Mouse (Mus musculus) forebrain, embryonic 14.5 days (tissue): ENCODE results near the gene Hopx. TPM values are rescaled to one million over a fixed set of nuclear protein-coding genes. Genes with fewer than 3 reads are reported as not detected.

Experiments
- ATAC-seq: fragments of 200-750 bp; cut with Nextera tagmentation; 2 replicates; pipeline ENCODE4 v1.8.0; 2017; ENCODE audit warnings: mild to moderate bottlenecking, moderate library complexity
- DNase-seq: peaks from one replicate; pipeline ENCODE4 v3.0.0-alpha.2; 2015; ENCODE audit warnings: low spot score
- H3K27ac ChIP-seq: fragments of 300-500 bp; sonication (generic); 2 replicates; pipeline ENCODE4 v1.5.1; 2014; ENCODE audit warnings: low read depth, mild to moderate bottlenecking, control low read depth, low read length, moderate library complexity
- H3K27me3 ChIP-seq: fragments of 300-500 bp; sonication (generic); replicated peaks from 2 replicates; pipeline ENCODE4 v1.6.1; 2014; ENCODE audit warnings: low read length, control low read depth, mixed read lengths; ENCODE audit not compliant: control insufficient read depth, insufficient read depth
- H3K36me3 ChIP-seq: fragments of 300-500 bp; sonication (generic); 2 replicates; pipeline ENCODE4 v1.6.1; 2014; ENCODE audit warnings: low read length, control low read depth; ENCODE audit not compliant: control insufficient read depth, insufficient read depth
- H3K4me1 ChIP-seq: fragments of 300-500 bp; sonication (generic); 2 replicates; pipeline ENCODE4 v1.6.1; 2014; ENCODE audit warnings: antibody characterized with exemption, low read length, control low read depth; ENCODE audit not compliant: control insufficient read depth, insufficient read depth
- H3K4me2 ChIP-seq: fragments of 300-500 bp; sonication (generic); 2 replicates; pipeline ENCODE4 v1.6.1; 2014; ENCODE audit warnings: mild to moderate bottlenecking, control low read depth, low read length
- H3K4me3 ChIP-seq: fragments of 300-500 bp; sonication (generic); 2 replicates; pipeline ENCODE4 v1.5.1; 2014; ENCODE audit warnings: low read depth, low read length, control low read depth
- H3K9ac ChIP-seq: fragments of 300-500 bp; sonication (generic); 2 replicates; pipeline ENCODE4 v1.6.1; 2014; ENCODE audit warnings: mild to moderate bottlenecking, low read length, control low read depth, moderate library complexity
- H3K9me3 ChIP-seq: fragments of 300-500 bp; sonication (generic); replicated peaks from 2 replicates; pipeline ENCODE4 v1.6.1; 2016; ENCODE audit warnings: low read length, control low read depth, mixed read lengths; ENCODE audit not compliant: control insufficient read depth
- whole genome bisulfite sequencing: fragments of 180-500 bp; shearing (Covaris S2); extraction: QIAGEN DNeasy Blood & Tissue Kit; methylation state at CpG from one replicate; pipeline ENCODE4 v1.1.7; 2014; 5-methylcytosine and 5-hydroxymethylcytosine counted together
- polyA plus RNA-seq: library from polyadenylated mRNA; unstranded; fragments of >200 nt; fragmentation: Nextera tagmentation; extraction: Ambion mirVana; gene quantifications from 2 replicates; pipeline ENCODE4 v1.2.1, GENCODE M21; 2014

Gene Hopx
- polyA plus RNA-seq, result 2.7 and 3.4 TPM in 2 replicates

GRCm38 (mm10) chr5:77114817-77115731 is at the start of gene Hopx:
Gene Hopx (minus strand): TSS chr5:77115121.
- H3K27ac ChIP-seq, result 0 out of 2 replicates have a peak within 1 kb of the TSS, but pooled peaks have one; percentile 29
- no peaks in the 10 kb centered on the region for H3K9me3 ChIP-seq
- ATAC-seq (peak; percentile 74), DNase-seq (peak; percentile 83)
- H3K4me3 ChIP-seq, result no peak within 1 kb of the TSS
- H3K4me1 ChIP-seq, result peaks cover 3% of the 10 kb centered on the region; the same call in 1 of the 2 replicates
- no peaks in the 10 kb centered on the region for H3K36me3 ChIP-seq
- WGBS, result 18% methylated on average over 33 of the region's 33 CpGs
- H3K4me2 ChIP-seq, result peak within 1 kb of the TSS; percentile 35
- H3K27me3 ChIP-seq, result peaks cover 37% of the 10 kb centered on the region
- no peak within 1 kb of the TSS for H3K9ac ChIP-seq

- WGBS, result 56% methylated on average over 7 of the region's 7 CpGs
- ATAC-seq (no peak), DNase-seq (no peak)
- Histone ChIP-seq H3K27ac (no peak overlapping the region), H3K27me3 (no peaks in the 10 kb centered on the region), H3K4me1 (no peaks in the 10 kb centered on the region), H3K4me2 (no peak overlapping the region), H3K9ac (no peak overlapping the region), H3K9me3 (no peaks in the 10 kb centered on the region), H3K4me3 (no peak overlapping the region), H3K36me3 (no peaks in the 10 kb centered on the region)
These were observed 48.7 kb upstream of the Hopx start for GRCm38 (mm10) chr5:77163597-77163996.

- DNase-seq, result no peak
- no peak overlapping the region for H3K4me2 ChIP-seq
- H3K4me1 ChIP-seq, result no peaks in the 10 kb centered on the region; the same call in 1 of the 2 replicates
- no peaks in the 10 kb centered on the region for H3K36me3 ChIP-seq
- WGBS, result 96% methylated on average over 3 of the region's 3 CpGs
- no peak overlapping the region for H3K27ac ChIP-seq
- H3K9me3 ChIP-seq, result no peaks in the 10 kb centered on the region
- H3K27me3 ChIP-seq, result no peaks in the 10 kb centered on the region
- no peak overlapping the region for H3K4me3 ChIP-seq
- ATAC-seq, result no peak
- no peak overlapping the region for H3K9ac ChIP-seq
These were observed 47.6 kb upstream of the Hopx start for GRCm38 (mm10) chr5:77162566-77162965.

GRCm38 (mm10) chr5:77157777-77158540 is 43.0 kb upstream of the Hopx start:
- Histone ChIP-seq H3K9ac (no peak overlapping the region), H3K27me3 (no peaks in the 10 kb centered on the region), H3K4me2 (no peak overlapping the region), H3K36me3 (no peaks in the 10 kb centered on the region), H3K27ac (no peak overlapping the region), H3K4me1 (peaks cover 5% of the 10 kb centered on the region), H3K4me3 (no peak overlapping the region), H3K9me3 (no peaks in the 10 kb centered on the region)
- no peak for DNase-seq
- WGBS, result 34% methylated on average over 14 of the region's 14 CpGs
- ATAC-seq, result no peak

- H3K9ac ChIP-seq, result no peak overlapping the region
- no peaks in the 10 kb centered on the region for H3K27me3 ChIP-seq
- ATAC-seq (no peak), DNase-seq (peak; percentile 40)
- H3K4me1 ChIP-seq, result peaks cover 5% of the 10 kb centered on the region
- no peak overlapping the region for H3K4me3 ChIP-seq
- H3K36me3 ChIP-seq, result no peaks in the 10 kb centered on the region
- WGBS, result 50% methylated on average over 5 of the region's 5 CpGs
- H3K4me2 ChIP-seq, result no peak overlapping the region
- H3K9me3 ChIP-seq, result no peaks in the 10 kb centered on the region
- no peak overlapping the region for H3K27ac ChIP-seq
These were observed 42.0 kb upstream of the Hopx start for GRCm38 (mm10) chr5:77156938-77157337.

- Histone ChIP-seq H3K9me3 (no peaks in the 10 kb centered on the region), H3K9ac (no peak overlapping the region), H3K36me3 (no peaks in the 10 kb centered on the region), H3K27me3 (no peaks in the 10 kb centered on the region), H3K4me1 (peaks cover 5% of the 10 kb centered on the region), H3K4me2 (no peak overlapping the region), H3K27ac (no peak overlapping the region), H3K4me3 (no peak overlapping the region)
- no peak for DNase-seq
- 92% methylated on average over 12 of the region's 12 CpGs for WGBS
- ATAC-seq, result no peak
These were observed 40.6 kb upstream of the Hopx start for GRCm38 (mm10) chr5:77155526-77155925.

- Histone ChIP-seq H3K4me3 (no peak overlapping the region), H3K4me1 (peaks cover 5% of the 10 kb centered on the region), H3K36me3 (no peaks in the 10 kb centered on the region), H3K9me3 (no peaks in the 10 kb centered on the region), H3K4me2 (no peak overlapping the region), H3K27ac (no peak overlapping the region), H3K27me3 (no peaks in the 10 kb centered on the region), H3K9ac (no peak overlapping the region)
- 89% methylated on average over 5 of the region's 5 CpGs for WGBS
- DNase-seq, result no peak
- ATAC-seq, result no peak
These were observed 39.9 kb upstream of the Hopx start for GRCm38 (mm10) chr5:77154812-77155211.

- H3K4me2 ChIP-seq, result no peak overlapping the region
- H3K27me3 ChIP-seq, result no peaks in the 10 kb centered on the region
- no peak overlapping the region for H3K27ac ChIP-seq
- no peaks in the 10 kb centered on the region for H3K4me1 ChIP-seq
- no peak overlapping the region for H3K9ac ChIP-seq
- H3K4me3 ChIP-seq, result no peak overlapping the region
- WGBS, result 87% methylated on average over 3 of the region's 3 CpGs
- DNase-seq (no peak), ATAC-seq (no peak)
- H3K36me3 ChIP-seq, result no peaks in the 10 kb centered on the region
- no peaks in the 10 kb centered on the region for H3K9me3 ChIP-seq
These were observed 36.8 kb upstream of the Hopx start for GRCm38 (mm10) chr5:77151738-77152137.
